Mouse (Mus musculus) cerebellum, postnatal 25 days (tissue): ENCODE measurements around the gene Olfr452.

Experiments used
- DNase-seq, 2 experiments: peaks; one replicate each; pipeline ENCODE4 v3.0.0; 2021; ENCODE audit warnings: mixed read lengths in 2 of 2

Gene Olfr452

DNA sequence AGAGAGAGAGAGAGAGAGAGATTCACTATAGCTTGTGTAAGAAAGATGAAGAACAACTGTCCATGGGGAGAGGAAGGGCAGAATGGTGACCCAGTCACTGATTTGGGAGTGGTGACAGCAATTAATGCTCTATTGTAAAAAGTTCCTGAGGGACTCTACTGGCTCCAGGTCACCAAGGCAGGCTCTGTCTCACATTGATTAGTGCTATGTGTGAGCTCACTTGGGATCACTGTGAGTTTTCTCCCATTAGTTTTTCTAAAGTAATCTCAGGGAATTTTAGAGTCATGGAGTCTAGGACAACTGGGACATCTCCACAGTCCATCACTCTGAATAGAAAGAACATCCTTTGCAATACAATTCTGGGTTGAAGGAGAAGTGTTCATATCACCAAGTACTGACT is at the start of gene Olfr452:
Gene Olfr452 (plus strand): TSS at position 301 of the 400 bp plus-strand sequence.
- no peak for DNase-seq

DNA sequence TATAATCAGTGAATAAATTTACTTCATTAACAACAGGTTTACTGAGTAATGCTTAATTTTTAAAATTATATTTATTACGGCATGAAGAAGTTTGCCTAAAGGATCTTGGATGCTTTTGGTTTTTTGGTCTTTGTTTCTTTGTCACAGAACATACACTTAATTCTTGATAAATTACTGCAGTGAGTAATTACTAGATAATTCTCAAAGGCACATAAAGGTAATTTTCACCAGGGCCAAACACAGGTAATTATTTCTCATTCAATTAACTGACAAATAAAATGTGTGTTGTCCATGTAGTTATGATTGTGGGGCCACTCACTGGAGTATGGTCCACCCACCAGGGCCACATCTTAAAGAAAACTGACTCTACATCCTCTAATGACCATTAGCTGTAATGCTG is 45.8 kb upstream of the Olfr452 start, which contains the start of gene Olfr453:
Gene Olfr453 (plus strand): TSS at position 301 of the 400 bp plus-strand sequence.
- DNase-seq, result no peak

DNA sequence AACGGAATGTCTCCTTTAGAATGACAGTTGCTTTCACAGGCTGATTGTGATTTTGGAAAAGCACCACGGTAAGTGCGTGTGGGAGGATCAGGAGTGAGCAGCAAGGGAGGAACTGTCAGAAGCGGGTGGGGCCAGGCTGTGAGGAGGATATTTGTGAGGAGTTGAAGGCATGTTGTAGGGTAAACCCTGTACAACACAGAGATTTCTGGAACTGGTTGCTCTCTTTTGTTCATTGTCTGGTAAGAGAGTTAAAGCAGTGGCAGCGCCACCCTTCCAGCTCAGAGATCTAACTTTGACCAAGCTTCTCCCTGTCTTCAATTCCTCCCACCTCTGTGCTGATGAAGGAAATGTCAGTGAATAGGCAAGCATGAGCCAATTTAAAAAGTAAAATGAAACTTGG is 42.6 kb upstream of the Olfr452 start:
- DNase-seq, result no peak

DNA sequence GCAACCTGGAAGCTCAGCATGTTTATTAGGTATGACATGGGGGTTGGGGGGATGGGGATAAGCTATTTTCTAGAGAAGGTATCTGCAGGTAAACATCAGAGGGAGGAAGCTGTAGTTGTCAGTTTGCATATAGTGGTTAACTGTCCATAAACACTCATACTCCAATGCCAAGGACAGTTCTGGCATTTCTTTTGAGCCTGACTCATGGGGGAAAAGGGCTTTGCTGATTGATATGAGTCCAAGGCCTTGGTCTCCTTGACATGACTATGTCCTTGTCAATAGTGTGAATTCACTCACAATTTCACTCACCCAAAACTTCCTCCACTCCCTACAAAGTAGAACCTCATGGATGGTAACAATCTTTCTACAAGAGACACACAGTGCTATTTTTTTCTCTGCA is 37.0 kb upstream of the Olfr452 start:
- DNase-seq, result no peak

- no peak for DNase-seq
Measured at GRCm38 (mm10) chr6:42756104-42756503, 28.8 kb upstream of the Olfr452 start, which contains the start of gene Olfr38. Gene Olfr38 (plus strand): TSS chr6:42756404.

GRCm38 (mm10) chr6:42777066-42777465 is 7.8 kb upstream of the Olfr452 start:
- DNase-seq, result no peak

GRCm38 (mm10) chr6:42790247-42790948 is 5.5 kb downstream of the Olfr452 start:
- DNase-seq, result no peak

GRCm38 (mm10) chr6:42790949-42791556 is 6.2 kb downstream of the Olfr452 start:
- no peak for DNase-seq

DNA sequence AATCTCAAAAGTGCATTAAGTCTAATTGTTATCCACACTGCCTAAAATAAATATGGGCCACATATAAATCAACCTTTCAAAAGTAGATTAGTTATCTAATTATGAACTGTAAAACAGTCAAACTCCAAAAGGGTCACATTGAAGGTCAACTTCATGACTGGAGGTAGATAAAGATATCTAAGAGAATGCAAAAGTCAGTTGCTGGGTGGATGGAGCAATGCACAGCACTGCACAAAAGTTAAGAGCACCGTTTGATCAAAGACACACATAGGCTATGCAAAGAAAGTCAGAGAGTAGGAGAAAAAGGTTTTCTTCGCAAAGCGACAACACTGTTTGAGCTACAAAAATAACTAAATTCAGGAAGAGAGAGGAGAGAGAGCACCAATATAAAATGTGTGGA is 10.1 kb downstream of the Olfr452 start:
- no peak for DNase-seq

- no peak for DNase-seq
Measured at GRCm38 (mm10) chr6:42811639-42812038, 26.7 kb downstream of the Olfr452 start, which contains the start of gene Olfr450. Gene Olfr450 (plus strand): TSS chr6:42811939.

DNA sequence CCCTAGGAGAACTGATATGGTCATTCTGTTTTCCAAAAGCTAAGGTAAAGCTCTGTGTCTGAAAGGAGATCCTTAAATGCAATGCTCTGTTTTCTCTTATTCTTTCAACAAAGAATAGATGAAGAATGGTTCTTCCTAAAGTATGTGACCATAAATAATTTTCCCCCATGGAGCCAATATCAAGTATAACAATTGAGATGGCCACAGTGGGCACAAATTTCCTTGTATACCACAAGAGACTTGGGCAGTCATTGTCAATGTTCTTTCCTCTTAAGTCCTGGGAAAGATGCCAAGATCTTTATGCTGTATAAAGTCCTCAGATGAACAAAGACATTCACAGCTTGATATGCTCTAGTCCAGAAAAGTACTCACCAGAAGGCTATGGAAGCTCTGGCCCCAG is 49.2 kb downstream of the Olfr452 start, which contains the start of gene Olfr449:
Gene Olfr449 (plus strand): TSS at position 301 of the 400 bp plus-strand sequence.
- no peak for DNase-seq
